Mouse (Mus musculus) embryo, embryonic 9.5 days (tissue): Measurements from ENCODE around the gene Gm49333.

Experiments
- DNase-seq: peaks from one replicate; pipeline ENCODE4 v3.0.0-alpha.2; 2017; ENCODE audit errors: extremely low spot score

Gene Gm49333

DNA sequence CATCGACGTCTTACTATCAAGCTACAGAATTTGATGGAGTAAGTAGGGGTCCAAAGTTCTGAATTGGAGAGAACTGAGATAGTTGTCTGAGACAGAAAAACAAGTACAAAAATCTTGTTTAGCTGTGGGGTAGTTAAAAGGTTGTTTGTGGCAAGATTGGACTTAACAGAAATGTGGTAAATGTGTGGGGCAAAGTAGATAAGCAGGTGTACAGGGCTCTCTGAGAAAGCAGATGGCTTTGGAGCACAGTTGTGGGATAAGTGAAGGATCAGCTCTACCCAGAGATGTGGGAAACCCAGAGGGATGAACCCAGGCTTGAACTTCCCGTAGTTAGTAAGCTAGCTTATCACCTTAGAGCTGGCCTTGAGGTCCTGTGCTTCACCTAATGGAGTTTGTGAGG, 79.4 kb downstream of the Gm49333 start:
- no peak for DNase-seq

DNA sequence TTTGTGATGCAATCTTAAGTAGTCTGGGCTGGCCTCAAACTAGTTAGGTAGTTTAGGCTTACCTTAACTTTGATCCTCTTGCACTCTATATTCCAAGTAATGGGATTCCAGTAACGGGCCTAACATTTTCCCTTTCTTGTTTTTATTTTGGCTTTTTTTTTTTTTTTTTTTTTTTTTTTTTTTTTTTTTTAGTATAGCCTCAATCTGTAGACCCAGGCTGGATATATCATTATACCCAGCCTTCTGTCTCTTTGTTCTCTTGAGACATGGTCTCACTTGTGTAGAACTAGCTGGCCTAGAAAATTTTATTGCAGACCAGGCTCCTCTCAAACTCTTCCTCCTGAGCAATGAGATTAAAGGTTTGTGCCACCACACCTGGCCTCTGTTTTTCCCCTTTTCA, 80.2 kb downstream of the Gm49333 start:
- no peak for DNase-seq

DNA sequence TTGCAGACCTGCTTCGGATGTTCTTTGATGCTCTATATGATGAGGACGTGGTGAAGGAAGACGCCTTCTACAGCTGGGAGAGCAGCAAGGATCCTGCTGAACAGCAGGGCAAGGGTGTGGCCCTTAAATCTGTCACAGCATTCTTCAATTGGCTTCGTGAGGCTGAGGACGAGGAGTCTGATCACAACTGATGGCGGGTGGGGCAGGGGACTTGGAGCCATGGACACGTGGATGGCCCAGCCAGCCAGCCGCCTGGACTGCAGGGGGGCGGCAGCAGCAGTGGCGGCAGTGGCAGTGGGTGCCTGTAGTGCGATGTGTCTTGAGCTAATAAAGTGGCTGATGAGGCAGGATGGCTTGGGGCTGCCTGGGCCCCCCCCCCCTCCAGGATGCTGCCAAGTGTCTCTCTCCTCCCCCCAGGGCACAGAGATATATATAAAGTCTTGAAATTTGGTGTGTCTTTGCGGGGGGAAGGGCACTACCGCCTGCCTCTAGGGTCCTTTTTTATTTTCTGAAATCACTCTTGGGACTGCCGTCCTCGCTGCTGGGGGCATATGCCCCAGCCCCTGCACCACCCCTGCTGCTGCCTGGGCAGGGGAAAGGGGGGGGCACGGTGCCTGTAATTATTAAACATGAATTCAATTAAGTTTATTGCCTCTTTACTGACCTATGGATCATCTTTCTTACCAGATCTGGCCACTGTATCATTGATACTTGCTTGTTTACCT, 81.0 kb downstream of the Gm49333 start:
- DNase-seq, result peak; percentile 24

- DNase-seq, result peak; percentile 97
Measured at GRCm38 (mm10) chr16:20693111-20693701, 81.8 kb downstream of the Gm49333 start, which contains the start of gene Fam131a. Gene Fam131a, plus strand, starts transcription at chr16:20693241.

- no peak for DNase-seq
Measured at GRCm38 (mm10) chr16:20694781-20695180, 83.4 kb downstream of the Gm49333 start.
